Comparison of ENCODE assay signal across 24 mouse cellular contexts in the genomic region with DNA sequence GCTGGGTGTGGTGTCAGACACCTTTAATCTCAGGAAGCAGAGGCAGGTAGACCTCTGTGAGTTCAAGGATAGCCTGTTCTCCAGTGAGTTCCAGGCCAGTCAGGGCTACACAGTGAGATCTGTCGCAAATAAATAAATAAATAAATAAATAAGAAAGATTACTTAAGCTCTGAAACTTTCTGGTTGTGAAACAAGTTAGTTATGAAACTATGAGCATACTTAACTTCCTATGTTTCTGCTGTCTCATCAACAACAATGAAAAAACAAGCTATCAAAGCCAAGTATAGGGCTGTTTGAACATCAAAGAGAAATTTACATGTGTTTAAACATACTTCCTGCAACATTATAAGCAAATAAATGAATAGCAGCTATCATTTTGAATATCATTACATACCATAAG.
A peak's percentile ranks its signal among the peaks of the same experiment; 100 is the strongest.
DNase-seq lines count a peak whose midpoint lies in the region; ATAC-seq and TF ChIP-seq lines count a peak whose summit lies in the region.
"Had no signal": no experiment of that assay in that cellular context is flagged by ENCODE, and none has a peak within 500 bp of the region (broad histone marks: within the 10 kb centered on the region; RNA-seq: fewer than 3 reads in every experiment).

No protein-coding gene starts in this region.

- no peaks in the 10 kb centered on the region for H3K9me3 ChIP-seq in lung, postnatal 0 days (ENCODE audit: low read length)
- H3K9me3 ChIP-seq in hindbrain, embryonic 10.5 days = no peaks in the 10 kb centered on the region
- H3K9me3 ChIP-seq: embryonic facial prominence, embryonic 10.5 days; forebrain, embryonic 10.5 days; G1E; heart, embryonic 10.5 days; hindbrain, embryonic 13.5 days; intestine, embryonic 15.5 days had no signal

- no peak overlapping the region for H3K4me2 ChIP-seq in lung, postnatal 0 days (replicated peaks; ENCODE audit: low read depth, low read length)
- H3K4me2 ChIP-seq: hindbrain, embryonic 13.5 days; intestine, embryonic 15.5 days had no signal

- no peaks in the 10 kb centered on the region for H3K27me3 ChIP-seq in lung, postnatal 0 days (replicated peaks; ENCODE audit: insufficient read depth, low read length)
- H3K27me3 ChIP-seq in hindbrain, embryonic 10.5 days (ENCODE audit: insufficient read depth, poor library complexity, severe bottlenecking) = no peaks in the 10 kb centered on the region
- H3K27me3 ChIP-seq: hindbrain, embryonic 13.5 days; intestine, embryonic 15.5 days had no signal

- WGBS in lung, postnatal 0 days = 64% methylated on average over 1 of the region's 1 CpGs
- WGBS in macrophage (ENCODE audit: missing documents) = 13% methylated on average over 1 of the region's 1 CpGs
- 94% methylated on average over 1 of the region's 1 CpGs for WGBS in hindbrain, embryonic 10.5 days

- peaks cover 67% of the 10 kb centered on the region; the same call in 1 of the 2 replicates for H3K79me2 ChIP-seq in macrophage (ENCODE audit: inconsistent target)

- no peaks in the 10 kb centered on the region for H3K4me1 ChIP-seq in lung, postnatal 0 days (ENCODE audit: insufficient read depth, low read depth, low read length)
- no peaks in the 10 kb centered on the region for H3K4me1 ChIP-seq in hindbrain, embryonic 10.5 days (replicated peaks)
- H3K4me1 ChIP-seq: embryonic facial prominence, embryonic 10.5 days; forebrain, embryonic 10.5 days; heart, embryonic 10.5 days; hindbrain, embryonic 13.5 days; intestine, embryonic 15.5 days had no signal

- H3K27ac ChIP-seq in lung, postnatal 0 days (ENCODE audit: low read length) = no peak overlapping the region
- peak overlapping the region; percentile 29 for H3K27ac ChIP-seq in macrophage
- H3K27ac ChIP-seq in hindbrain, embryonic 10.5 days = no peak overlapping the region
- H3K27ac ChIP-seq: embryonic facial prominence, embryonic 10.5 days; forebrain, embryonic 10.5 days; heart, embryonic 10.5 days; hindbrain, embryonic 13.5 days; hindbrain, postnatal 0 days; intestine, embryonic 15.5 days had no signal

- DNase-seq in lung, postnatal 0 days (ENCODE audit: low spot score) = peak; percentile 89
- no peak for DNase-seq in lung, postnatal 36 days
- no peak for DNase-seq in right cerebral cortex, postnatal 10 days (ENCODE audit: low spot score in 2 of 2)
- no peak for DNase-seq in hindbrain, embryonic 10.5 days (ENCODE audit: low spot score)
- DNase-seq in B cell, adult 2 months = no peak
- DNase-seq in yolk sac, embryonic 10.5 days (ENCODE audit: low spot score) = no peak
- DNase-seq: adrenal gland, postnatal 14 days; cerebellum, adult 11 months; cerebellum, adult 9-10 months; cerebellum, postnatal 25 days; gastrocnemius, postnatal 36 days; heart, adult 18-20 months; heart, postnatal 10 days; heart, postnatal 4 days had no signal

- peak; percentile 42; the same call in 1 of the 2 replicates for TF ChIP-seq EP300 in lung, postnatal 0 days (IDR thresholded peaks at IDR 0.05)

- no peak for TF ChIP-seq CTCF in lung, postnatal 0 days (IDR thresholded peaks at IDR 0.05)

- no peak overlapping the region for H3K4me3 ChIP-seq in lung, postnatal 0 days (ENCODE audit: low read depth, low read length)
- no peak overlapping the region for H3K4me3 ChIP-seq in macrophage (ENCODE audit: inconsistent target)
- no peak overlapping the region for H3K4me3 ChIP-seq in hindbrain, embryonic 10.5 days
- H3K4me3 ChIP-seq: embryonic facial prominence, embryonic 10.5 days; forebrain, embryonic 10.5 days; heart, embryonic 10.5 days; hindbrain, embryonic 13.5 days; intestine, embryonic 15.5 days had no signal

- peaks cover 4% of the 10 kb centered on the region; the same call in 1 of the 2 replicates for H3K36me3 ChIP-seq in lung, postnatal 0 days (ENCODE audit: insufficient read depth, low read length)
- H3K36me3 ChIP-seq in macrophage (ENCODE audit: inconsistent target) = no peaks in the 10 kb centered on the region
- H3K36me3 ChIP-seq in hindbrain, embryonic 10.5 days = peaks cover 8% of the 10 kb centered on the region

- no peak; the same call in 1 of the 2 replicates for ATAC-seq in lung, postnatal 0 days
- ATAC-seq in common myeloid progenitor, adult 5-6 weeks (replicated peaks; ENCODE audit: low read depth, poor library complexity, severe bottlenecking) = 0 out of 2 replicates have a peak, but pooled peaks have one; percentile 20
- ATAC-seq: forebrain, embryonic 14.5 days; hindbrain, postnatal 0 days; intestine, embryonic 15.5 days had no signal

- H3K9ac ChIP-seq in lung, postnatal 0 days (replicated peaks; ENCODE audit: low read depth) = no peak overlapping the region
- H3K9ac ChIP-seq: hindbrain, embryonic 13.5 days; intestine, embryonic 15.5 days had no signal
